Mouse (Mus musculus): ENCODE measurements at regions not wholly inside any gene's neighbourhood (a gene's known extent, or its start where the extent isn't known, plus 50 kb on each side); places are given as distances from the start of the nearest gene placed in this dataset.

GRCm38 (mm10) chr3:38397615-38397956 is 87.1 kb downstream of the Ankrd50 start:
- H3K27ac ChIP-seq = peak overlapping the region; percentile 27
- no peaks in the 10 kb centered on the region for H3K9me3 ChIP-seq
- peak overlapping the region; percentile 57 for H3K4me2 ChIP-seq (replicated peaks)
- peaks cover 19% of the 10 kb centered on the region for H3K4me1 ChIP-seq (replicated peaks)
- H3K9ac ChIP-seq (replicated peaks) = no peak overlapping the region
- H3K36me3 ChIP-seq = no peaks in the 10 kb centered on the region
- no peak overlapping the region for H3K4me3 ChIP-seq (replicated peaks)
- H3K27me3 ChIP-seq = peaks cover 26% of the 10 kb centered on the region; the same call in 1 of the 2 replicates
- ATAC-seq = peak; percentile 51
- 70% methylated on average over 13 of the region's 13 CpGs for WGBS

- Histone ChIP-seq H3K27me3 (peaks cover 26% of the 10 kb centered on the region; the same call in 1 of the 2 replicates), H3K27ac (peak overlapping the region; percentile 27), H3K4me1 (replicated peaks) (peaks cover 19% of the 10 kb centered on the region), H3K4me3 (replicated peaks) (peak overlapping the region; percentile 34), H3K9me3 (no peaks in the 10 kb centered on the region), H3K4me2 (replicated peaks) (peak overlapping the region; percentile 57), H3K36me3 (no peaks in the 10 kb centered on the region), H3K9ac (replicated peaks) (0 out of 2 replicates have a peak overlapping the region, but pooled peaks have one; percentile 28)
- whole genome bisulfite sequencing = 2% methylated on average over 20 of the region's 20 CpGs
- ATAC-seq = peak; percentile 94
These were observed 87.7 kb downstream of the Ankrd50 start for GRCm38 (mm10) chr3:38396760-38397614.

GRCm38 (mm10) chr3:38394308-38394707 is 90.3 kb downstream of the Ankrd50 start:
- H3K36me3 ChIP-seq = no peaks in the 10 kb centered on the region
- no peak overlapping the region for H3K27ac ChIP-seq
- ATAC-seq = no peak
- H3K4me1 ChIP-seq (replicated peaks) = peaks cover 20% of the 10 kb centered on the region
- no peak overlapping the region for H3K4me2 ChIP-seq (replicated peaks)
- 85% methylated on average over 4 of the region's 4 CpGs for WGBS
- H3K9ac ChIP-seq (replicated peaks) = no peak overlapping the region
- no peaks in the 10 kb centered on the region for H3K9me3 ChIP-seq
- H3K4me3 ChIP-seq (replicated peaks) = no peak overlapping the region
- peaks cover 29% of the 10 kb centered on the region; the same call in 1 of the 2 replicates for H3K27me3 ChIP-seq

GRCm38 (mm10) chr3:38389647-38390046 is 95.0 kb downstream of the Ankrd50 start:
- peaks cover 19% of the 10 kb centered on the region; the same call in 1 of the 2 replicates for H3K27me3 ChIP-seq
- no peak overlapping the region for H3K9ac ChIP-seq (replicated peaks)
- WGBS = 39% methylated on average over 2 of the region's 2 CpGs
- no peak overlapping the region for H3K4me3 ChIP-seq (replicated peaks)
- peak; percentile 70 for ATAC-seq
- no peaks in the 10 kb centered on the region for H3K36me3 ChIP-seq
- H3K4me2 ChIP-seq (replicated peaks) = no peak overlapping the region
- H3K4me1 ChIP-seq (replicated peaks) = peaks cover 7% of the 10 kb centered on the region; the same call in 1 of the 2 replicates
- peaks cover 5% of the 10 kb centered on the region for H3K9me3 ChIP-seq
- H3K27ac ChIP-seq = no peak overlapping the region

GRCm38 (mm10) chr3:38388961-38389360 is 95.7 kb downstream of the Ankrd50 start:
- Histone ChIP-seq H3K4me2 (replicated peaks) (no peak overlapping the region), H3K4me1 (replicated peaks) (peaks cover 7% of the 10 kb centered on the region; the same call in 1 of the 2 replicates), H3K9me3 (peaks cover 5% of the 10 kb centered on the region), H3K27ac (no peak overlapping the region), H3K4me3 (replicated peaks) (no peak overlapping the region), H3K36me3 (no peaks in the 10 kb centered on the region), H3K27me3 (0 out of 2 replicates have a peak, but pooled peaks cover 16% of the 10 kb centered on the region), H3K9ac (replicated peaks) (no peak overlapping the region)
- ATAC-seq = no peak
- under 1% methylated on average over 3 of the region's 3 CpGs for WGBS

- no peak overlapping the region for H3K4me3 ChIP-seq (replicated peaks)
- H3K4me2 ChIP-seq (replicated peaks) = no peak overlapping the region
- peaks cover 5% of the 10 kb centered on the region for H3K9me3 ChIP-seq
- H3K4me1 ChIP-seq (replicated peaks) = no peaks in the 10 kb centered on the region
- H3K27ac ChIP-seq = no peak overlapping the region
- peaks cover 11% of the 10 kb centered on the region; the same call in 1 of the 2 replicates for H3K27me3 ChIP-seq
- H3K36me3 ChIP-seq = no peaks in the 10 kb centered on the region
- ATAC-seq = no peak
- 84% methylated on average over 3 of the region's 3 CpGs for WGBS
- H3K9ac ChIP-seq (replicated peaks) = no peak overlapping the region
These were observed 101.9 kb downstream of the Ankrd50 start for GRCm38 (mm10) chr3:38382743-38383142.

GRCm38 (mm10) chr3:38381623-38382022 is 103.0 kb downstream of the Ankrd50 start:
- ATAC-seq = no peak

GRCm38 (mm10) chr3:38373690-38374089 is 111.0 kb downstream of the Ankrd50 start:
- Histone ChIP-seq H3K27me3 (no peaks in the 10 kb centered on the region), H3K4me1 (replicated peaks) (no peaks in the 10 kb centered on the region), H3K27ac (no peak overlapping the region), H3K4me2 (replicated peaks) (no peak overlapping the region), H3K36me3 (no peaks in the 10 kb centered on the region), H3K4me3 (replicated peaks) (no peak overlapping the region), H3K9ac (replicated peaks) (no peak overlapping the region), H3K9me3 (no peaks in the 10 kb centered on the region)
- no peak for ATAC-seq
- 78% methylated on average over 4 of the region's 4 CpGs for WGBS

More at GRCm38 (mm10) chr3:38381623-38382022, 103.0 kb downstream of the Ankrd50 start:
- H3K36me3 ChIP-seq = no peaks in the 10 kb centered on the region
- no peak overlapping the region for H3K4me2 ChIP-seq (replicated peaks)
- H3K4me1 ChIP-seq (replicated peaks) = no peaks in the 10 kb centered on the region
- H3K27me3 ChIP-seq = peaks cover 11% of the 10 kb centered on the region; the same call in 1 of the 2 replicates
- no peak overlapping the region for H3K4me3 ChIP-seq (replicated peaks)
- WGBS = 79% methylated on average over 5 of the region's 5 CpGs
- H3K9me3 ChIP-seq = peaks cover 2% of the 10 kb centered on the region; the same call in 1 of the 2 replicates
- no peak overlapping the region for H3K27ac ChIP-seq
- H3K9ac ChIP-seq (replicated peaks) = no peak overlapping the region

- no peaks in the 10 kb centered on the region for H3K9me3 ChIP-seq
- no peak overlapping the region for H3K4me2 ChIP-seq (replicated peaks)
- no peaks in the 10 kb centered on the region for H3K27me3 ChIP-seq
- no peak overlapping the region for H3K27ac ChIP-seq
- no peak for ATAC-seq
- H3K36me3 ChIP-seq = no peaks in the 10 kb centered on the region
- H3K9ac ChIP-seq (replicated peaks) = no peak overlapping the region
- H3K4me1 ChIP-seq (replicated peaks) = no peaks in the 10 kb centered on the region
- H3K4me3 ChIP-seq (replicated peaks) = no peak overlapping the region
- 64% methylated on average over 2 of the region's 2 CpGs for WGBS
These were observed 112.9 kb downstream of the Ankrd50 start for GRCm38 (mm10) chr3:38371702-38372101.

- no peaks in the 10 kb centered on the region for H3K36me3 ChIP-seq
These were observed 120.8 kb downstream of the Ankrd50 start for GRCm38 (mm10) chr3:38363888-38364287.

GRCm38 (mm10) chr3:38361411-38361810 is 123.2 kb downstream of the Ankrd50 start:
- no peaks in the 10 kb centered on the region for H3K27me3 ChIP-seq
- no peak overlapping the region for H3K27ac ChIP-seq
- no peaks in the 10 kb centered on the region for H3K36me3 ChIP-seq
- no peak overlapping the region for H3K4me2 ChIP-seq (replicated peaks)
- 86% methylated on average over 4 of the region's 4 CpGs for WGBS
- no peak for ATAC-seq
- no peaks in the 10 kb centered on the region for H3K9me3 ChIP-seq
- H3K4me3 ChIP-seq (replicated peaks) = no peak overlapping the region
- H3K9ac ChIP-seq (replicated peaks) = no peak overlapping the region
- peaks cover 18% of the 10 kb centered on the region for H3K4me1 ChIP-seq (replicated peaks)

More at GRCm38 (mm10) chr3:38363888-38364287, 120.8 kb downstream of the Ankrd50 start:
- H3K4me1 ChIP-seq (replicated peaks) = peaks cover 9% of the 10 kb centered on the region
- no peaks in the 10 kb centered on the region for H3K9me3 ChIP-seq
- H3K4me3 ChIP-seq (replicated peaks) = no peak overlapping the region
- ATAC-seq = no peak
- H3K4me2 ChIP-seq (replicated peaks) = no peak overlapping the region
- 96% methylated on average over 4 of the region's 4 CpGs for WGBS
- H3K9ac ChIP-seq (replicated peaks) = no peak overlapping the region
- no peaks in the 10 kb centered on the region for H3K27me3 ChIP-seq
- H3K27ac ChIP-seq = no peak overlapping the region

- no peak for ATAC-seq
- Histone ChIP-seq H3K4me2 (replicated peaks) (no peak overlapping the region), H3K27ac (peak overlapping the region; percentile 1; the same call in 1 of the 2 replicates), H3K9ac (replicated peaks) (no peak overlapping the region), H3K9me3 (no peaks in the 10 kb centered on the region), H3K4me3 (replicated peaks) (no peak overlapping the region), H3K4me1 (replicated peaks) (peaks cover 18% of the 10 kb centered on the region), H3K27me3 (no peaks in the 10 kb centered on the region), H3K36me3 (no peaks in the 10 kb centered on the region)
- 60% methylated on average over 5 of the region's 5 CpGs for WGBS
These were observed 123.7 kb downstream of the Ankrd50 start for GRCm38 (mm10) chr3:38360974-38361373.

Data from midbrain, embryonic 13.5 days (tissue).